Mouse (Mus musculus) stomach, postnatal 0 days (tissue): Measurements from ENCODE around the gene Plekha6. TPM values are rescaled to one million over a fixed set of nuclear protein-coding genes. Genes with fewer than 3 reads are reported as not detected.

Experiments
- ATAC-seq: fragments of 200-750 bp; cut with Nextera tagmentation; 2 replicates; pipeline ENCODE4 v1.8.0; 2017; ENCODE audit not compliant: low FRiP score, low TSS enrichment
- DNase-seq: peaks from one replicate; pipeline ENCODE4 v3.0.0-alpha.2; 2016; ENCODE audit warnings: low spot score
- H3K27ac ChIP-seq: fragments of 300-500 bp; sonication (generic); replicated peaks from 2 replicates; pipeline ENCODE4 v1.5.1; 2014; ENCODE audit warnings: mild to moderate bottlenecking, control low read depth
- H3K27me3 ChIP-seq: fragments of 300-500 bp; sonication (generic); 2 replicates; pipeline ENCODE4 v1.6.1; 2014; ENCODE audit warnings: low read length; ENCODE audit not compliant: control insufficient read depth, insufficient read depth
- H3K36me3 ChIP-seq: fragments of 300-500 bp; sonication (generic); 2 replicates; pipeline ENCODE4 v1.6.1; 2014; ENCODE audit warnings: low read length, mixed read lengths; ENCODE audit not compliant: control insufficient read depth, insufficient read depth
- H3K4me1 ChIP-seq: fragments of 300-500 bp; sonication (generic); replicated peaks from 2 replicates; pipeline ENCODE4 v1.6.1; 2014; ENCODE audit warnings: antibody characterized with exemption; ENCODE audit not compliant: control insufficient read depth, insufficient read depth
- H3K4me2 ChIP-seq: fragments of 300-500 bp; sonication (generic); replicated peaks from 2 replicates; pipeline ENCODE4 v1.6.1; 2014; ENCODE audit warnings: low read depth, mild to moderate bottlenecking, control low read depth, moderate library complexity
- H3K4me3 ChIP-seq: fragments of 300-500 bp; sonication (generic); 2 replicates; pipeline ENCODE4 v1.5.1; 2014; ENCODE audit warnings: low read depth, low read length, control low read depth
- H3K9ac ChIP-seq: fragments of 300-500 bp; sonication (generic); 2 replicates; pipeline ENCODE4 v1.6.1; 2014; ENCODE audit warnings: mild to moderate bottlenecking, low read length, control low read depth, mixed read lengths
- H3K9me3 ChIP-seq: fragments of 300-500 bp; sonication (generic); 2 replicates; pipeline ENCODE4 v1.6.1; 2016; ENCODE audit warnings: low read length; ENCODE audit not compliant: control insufficient read depth
- CTCF ChIP-seq: IDR thresholded peaks from 2 replicates; pipeline ENCODE4 v1.5.1; 2016; ENCODE audit warnings: antibody characterized with exemption, low read depth, mild to moderate bottlenecking, moderate library complexity
- EP300 ChIP-seq: optimal IDR thresholded peaks from 2 replicates; pipeline ENCODE3; 2016; ENCODE audit warnings: antibody characterized with exemption
- WGBS: fragments of 180-500 bp; shearing (Covaris S2); extraction: QIAGEN DNeasy Blood & Tissue Kit; methylation state at CpG from one replicate; pipeline ENCODE4 v1.1.7; 2014; 5-methylcytosine and 5-hydroxymethylcytosine counted together
- polyA plus RNA-seq: library from polyadenylated mRNA; unstranded; fragments of >200 nt; fragmentation: Nextera tagmentation; extraction: Ambion mirVana; gene quantifications from 2 replicates; pipeline ENCODE4 v1.2.1, GENCODE M21; 2015

Gene Plekha6
- polyA plus RNA-seq, 1 experiment from 2014 or later: 11.1 TPM

GRCm38 (mm10) chr1:133124137-133124536, 39.9 kb upstream of the Plekha6 start:
- WGBS: 72% methylated on average over 6 of the region's 6 CpGs

GRCm38 (mm10) chr1:133125640-133126364, 38.2 kb upstream of the Plekha6 start:
- DNase-seq: no peak
- H3K4me1 ChIP-seq: no peaks in the 10 kb centered on the region
- H3K4me2 ChIP-seq: no peak overlapping the region
- WGBS: 87% methylated on average over 9 of the region's 9 CpGs
- H3K4me3 ChIP-seq: no peak overlapping the region
- no peak overlapping the region for H3K9ac ChIP-seq
- ATAC-seq: no peak
- H3K36me3 ChIP-seq: no peaks in the 10 kb centered on the region
- H3K27me3 ChIP-seq: no peaks in the 10 kb centered on the region
- no peaks in the 10 kb centered on the region for H3K9me3 ChIP-seq
- no peak overlapping the region for H3K27ac ChIP-seq
- TF ChIP-seq CTCF (peak; percentile 49), EP300 (no peak)

More at GRCm38 (mm10) chr1:133124137-133124536, 39.9 kb upstream of the Plekha6 start:
- Histone ChIP-seq H3K27ac (no peak overlapping the region), H3K4me3 (no peak overlapping the region), H3K9ac (no peak overlapping the region), H3K27me3 (no peaks in the 10 kb centered on the region), H3K9me3 (no peaks in the 10 kb centered on the region), H3K36me3 (no peaks in the 10 kb centered on the region), H3K4me1 (no peaks in the 10 kb centered on the region), H3K4me2 (no peak overlapping the region)
- ATAC-seq: no peak
- no peak for DNase-seq
- TF ChIP-seq CTCF: no peak
- no peak for TF ChIP-seq EP300

- no peaks in the 10 kb centered on the region for H3K4me1 ChIP-seq
- no peak for DNase-seq
- 64% methylated on average over 4 of the region's 4 CpGs for WGBS
- no peak overlapping the region for H3K4me2 ChIP-seq
- no peaks in the 10 kb centered on the region for H3K27me3 ChIP-seq
- H3K9ac ChIP-seq: no peak overlapping the region
- H3K36me3 ChIP-seq: no peaks in the 10 kb centered on the region
- TF ChIP-seq EP300: no peak
- no peak for TF ChIP-seq CTCF
- no peak overlapping the region for H3K4me3 ChIP-seq
- no peak for ATAC-seq
- H3K27ac ChIP-seq: no peak overlapping the region
- no peaks in the 10 kb centered on the region for H3K9me3 ChIP-seq
Measured at GRCm38 (mm10) chr1:133126365-133126740, 37.7 kb upstream of the Plekha6 start.

GRCm38 (mm10) chr1:133127328-133127727, 36.7 kb upstream of the Plekha6 start:
- no peaks in the 10 kb centered on the region for H3K36me3 ChIP-seq
- WGBS: 60% methylated on average over 9 of the region's 9 CpGs
- H3K4me3 ChIP-seq: no peak overlapping the region
- H3K4me2 ChIP-seq: no peak overlapping the region
- H3K9ac ChIP-seq: no peak overlapping the region
- no peaks in the 10 kb centered on the region for H3K9me3 ChIP-seq
- ATAC-seq (no peak), DNase-seq (no peak)
- H3K27me3 ChIP-seq: no peaks in the 10 kb centered on the region
- no peak for TF ChIP-seq CTCF
- TF ChIP-seq EP300: no peak
- H3K27ac ChIP-seq: no peak overlapping the region
- no peaks in the 10 kb centered on the region for H3K4me1 ChIP-seq

- H3K9me3 ChIP-seq: no peaks in the 10 kb centered on the region
- TF ChIP-seq CTCF (no peak), EP300 (no peak)
- H3K4me1 ChIP-seq: no peaks in the 10 kb centered on the region
- no peak for ATAC-seq
- no peaks in the 10 kb centered on the region for H3K27me3 ChIP-seq
- no peak overlapping the region; the same call in 1 of the 2 replicates for H3K9ac ChIP-seq
- peak; percentile 60 for DNase-seq
- H3K4me3 ChIP-seq: no peak overlapping the region
- WGBS: 47% methylated on average over 16 of the region's 16 CpGs
- H3K36me3 ChIP-seq: no peaks in the 10 kb centered on the region
- peak overlapping the region; percentile 99 for H3K27ac ChIP-seq
- peak overlapping the region; percentile 15 for H3K4me2 ChIP-seq
Measured at GRCm38 (mm10) chr1:133129471-133130221, 34.4 kb upstream of the Plekha6 start.
